Mouse (Mus musculus): ENCODE results near the gene Rer1. TPM values are rescaled to one million over a fixed set of nuclear protein-coding genes. Genes with fewer than 3 reads are reported as not detected.

Gene Rer1
- polyA plus RNA-seq, 1 experiment from 2014 or later, result 148 TPM

DNA sequence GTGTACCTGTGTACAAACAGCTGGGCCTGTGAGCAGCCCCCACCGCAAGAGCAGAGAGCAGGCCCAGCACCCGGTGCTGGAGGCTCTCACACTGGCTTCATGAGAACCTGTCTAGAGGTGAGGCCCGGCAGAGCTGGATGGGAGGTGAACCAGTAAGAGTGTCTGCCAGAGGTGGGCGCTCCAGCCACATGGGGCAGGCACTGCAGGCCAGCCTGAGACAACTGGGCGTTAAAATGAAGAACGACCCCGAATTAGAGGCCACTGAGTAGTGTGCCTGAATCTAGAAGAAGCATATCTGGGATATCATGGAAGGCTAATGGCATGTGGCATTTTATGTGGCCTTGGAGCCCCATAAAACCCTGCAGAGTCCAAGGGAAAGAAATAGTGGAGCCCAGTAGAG, 33.9 kb upstream of the Rer1 start:
- Histone ChIP-seq H3K4me3 (ENCODE audit: low read depth, low read length) (no peak overlapping the region), H3K4me1 (ENCODE audit: control insufficient read depth, insufficient read depth, low read length) (peaks cover 37% of the 10 kb centered on the region), H3K9me3 (replicated peaks; ENCODE audit: control insufficient read depth, low read length) (no peaks in the 10 kb centered on the region; the same call in 1 of the 2 replicates), H3K27me3 (ENCODE audit: control insufficient read depth, insufficient read depth, low read length) (no peaks in the 10 kb centered on the region), H3K4me2 (no peak overlapping the region), H3K36me3 (ENCODE audit: control insufficient read depth, insufficient read depth, low read length) (no peaks in the 10 kb centered on the region), H3K9ac (ENCODE audit: low read depth, low read length) (no peak overlapping the region), H3K27ac (ENCODE audit: low read depth, low read length) (no peak overlapping the region)
- WGBS (ENCODE audit: insufficient replicate concordance), result 86% methylated on average over 7 of the region's 7 CpGs
- no peak for ATAC-seq (replicated peaks; ENCODE audit: insufficient number of reproducible peaks, low FRiP score, low TSS enrichment)

DNA sequence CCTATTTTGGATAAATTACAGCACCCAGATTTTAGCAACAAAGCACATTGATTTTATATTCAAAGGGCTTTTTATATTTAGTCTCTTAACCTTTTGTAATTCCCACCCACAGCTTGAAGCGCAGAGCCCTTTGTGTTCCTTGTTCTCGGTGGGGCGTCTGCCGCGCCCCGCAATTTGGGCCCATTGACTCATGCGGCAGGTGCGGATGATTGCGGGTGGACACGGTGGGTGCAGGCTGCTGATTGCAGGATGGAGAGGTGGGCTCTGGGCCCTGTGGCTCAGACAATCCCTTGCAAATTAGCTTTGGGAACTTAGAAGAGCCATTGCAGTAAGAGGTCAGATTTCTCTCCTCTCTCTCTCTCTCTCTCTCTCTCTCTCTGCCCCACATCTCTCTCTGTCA, 32.1 kb upstream of the Rer1 start:
- WGBS (ENCODE audit: insufficient replicate concordance), result 91% methylated on average over 10 of the region's 10 CpGs
- no peak for ATAC-seq (replicated peaks; ENCODE audit: insufficient number of reproducible peaks, low FRiP score, low TSS enrichment)
- no peak overlapping the region for H3K4me3 ChIP-seq (ENCODE audit: low read depth, low read length)

GRCm38 (mm10) chr4:155117396-155117978, 31.3 kb upstream of the Rer1 start:
- H3K4me1 ChIP-seq (ENCODE audit: control insufficient read depth, insufficient read depth, low read length), result peaks cover 17% of the 10 kb centered on the region
- H3K36me3 ChIP-seq (ENCODE audit: control insufficient read depth, insufficient read depth, low read length), result no peaks in the 10 kb centered on the region
- H3K27ac ChIP-seq (ENCODE audit: low read depth, low read length), result no peak overlapping the region
- H3K27me3 ChIP-seq (ENCODE audit: control insufficient read depth, insufficient read depth, low read length), result no peaks in the 10 kb centered on the region
- no peaks in the 10 kb centered on the region; the same call in 1 of the 2 replicates for H3K9me3 ChIP-seq (replicated peaks; ENCODE audit: control insufficient read depth, low read length)
- 73% methylated on average over 6 of the region's 6 CpGs for WGBS (ENCODE audit: insufficient replicate concordance)
- no peak overlapping the region for H3K4me2 ChIP-seq
- no peak for ATAC-seq (replicated peaks; ENCODE audit: insufficient number of reproducible peaks, low FRiP score, low TSS enrichment)
- H3K9ac ChIP-seq (ENCODE audit: low read depth, low read length), result no peak overlapping the region
- H3K4me3 ChIP-seq (ENCODE audit: low read depth, low read length), result no peak overlapping the region

More for the DNA sequence above, 32.1 kb upstream of the Rer1 start:
- H3K4me1 ChIP-seq (ENCODE audit: control insufficient read depth, insufficient read depth, low read length), result peaks cover 25% of the 10 kb centered on the region
- no peaks in the 10 kb centered on the region; the same call in 1 of the 2 replicates for H3K9me3 ChIP-seq (replicated peaks; ENCODE audit: control insufficient read depth, low read length)
- H3K36me3 ChIP-seq (ENCODE audit: control insufficient read depth, insufficient read depth, low read length), result no peaks in the 10 kb centered on the region
- no peak overlapping the region for H3K27ac ChIP-seq (ENCODE audit: low read depth, low read length)
- no peaks in the 10 kb centered on the region for H3K27me3 ChIP-seq (ENCODE audit: control insufficient read depth, insufficient read depth, low read length)
- no peak overlapping the region for H3K9ac ChIP-seq (ENCODE audit: low read depth, low read length)
- no peak overlapping the region for H3K4me2 ChIP-seq

DNA sequence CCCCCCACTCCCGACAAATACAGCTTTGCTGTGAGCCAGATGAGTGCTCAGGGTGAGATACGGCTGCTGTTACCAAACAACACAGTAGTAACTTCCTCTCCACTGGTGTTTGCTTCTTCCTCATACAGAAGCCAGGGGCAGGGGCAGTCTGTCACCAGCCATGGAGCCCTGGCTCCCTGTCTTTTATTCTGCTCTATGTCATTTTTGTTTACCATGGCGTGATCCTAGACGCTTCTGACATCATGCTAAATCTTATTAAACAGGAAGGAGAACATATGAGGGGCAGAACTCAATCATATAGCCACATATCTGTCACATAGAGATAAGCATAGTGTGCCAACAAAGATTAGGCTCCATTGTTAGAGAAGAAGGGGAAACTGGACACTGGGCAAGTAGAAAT, 30.4 kb upstream of the Rer1 start:
- no peak overlapping the region for H3K4me2 ChIP-seq
- no peak overlapping the region for H3K9ac ChIP-seq (ENCODE audit: low read depth, low read length)
- no peaks in the 10 kb centered on the region for H3K27me3 ChIP-seq (ENCODE audit: control insufficient read depth, insufficient read depth, low read length)
- 78% methylated on average over 4 of the region's 4 CpGs for WGBS (ENCODE audit: insufficient replicate concordance)
- H3K4me1 ChIP-seq (ENCODE audit: control insufficient read depth, insufficient read depth, low read length), result peaks cover 10% of the 10 kb centered on the region; the same call in 1 of the 2 replicates
- no peak overlapping the region for H3K4me3 ChIP-seq (ENCODE audit: low read depth, low read length)
- no peaks in the 10 kb centered on the region; the same call in 1 of the 2 replicates for H3K9me3 ChIP-seq (replicated peaks; ENCODE audit: control insufficient read depth, low read length)
- ATAC-seq (replicated peaks; ENCODE audit: insufficient number of reproducible peaks, low FRiP score, low TSS enrichment), result no peak
- H3K36me3 ChIP-seq (ENCODE audit: control insufficient read depth, insufficient read depth, low read length), result no peaks in the 10 kb centered on the region
- no peak overlapping the region for H3K27ac ChIP-seq (ENCODE audit: low read depth, low read length)

- Histone ChIP-seq H3K9me3 (replicated peaks; ENCODE audit: control insufficient read depth, low read length) (no peaks in the 10 kb centered on the region; the same call in 1 of the 2 replicates), H3K36me3 (ENCODE audit: control insufficient read depth, insufficient read depth, low read length) (no peaks in the 10 kb centered on the region), H3K27ac (ENCODE audit: low read depth, low read length) (no peak overlapping the region), H3K27me3 (ENCODE audit: control insufficient read depth, insufficient read depth, low read length) (no peaks in the 10 kb centered on the region), H3K4me3 (ENCODE audit: low read depth, low read length) (no peak overlapping the region), H3K4me1 (ENCODE audit: control insufficient read depth, insufficient read depth, low read length) (no peaks in the 10 kb centered on the region), H3K9ac (ENCODE audit: low read depth, low read length) (no peak overlapping the region), H3K4me2 (no peak overlapping the region)
- 70% methylated on average over 8 of the region's 8 CpGs for WGBS (ENCODE audit: insufficient replicate concordance)
- no peak for ATAC-seq (replicated peaks; ENCODE audit: insufficient number of reproducible peaks, low FRiP score, low TSS enrichment)
Observed at GRCm38 (mm10) chr4:155113766-155114410, 27.7 kb upstream of the Rer1 start.

- Histone ChIP-seq H3K27me3 (ENCODE audit: control insufficient read depth, insufficient read depth, low read length) (no peaks in the 10 kb centered on the region), H3K4me3 (ENCODE audit: low read depth, low read length) (no peak overlapping the region), H3K36me3 (ENCODE audit: control insufficient read depth, insufficient read depth, low read length) (no peaks in the 10 kb centered on the region), H3K4me2 (no peak overlapping the region), H3K27ac (ENCODE audit: low read depth, low read length) (no peak overlapping the region), H3K4me1 (ENCODE audit: control insufficient read depth, insufficient read depth, low read length) (no peaks in the 10 kb centered on the region), H3K9ac (ENCODE audit: low read depth, low read length) (no peak overlapping the region; the same call in 1 of the 2 replicates), H3K9me3 (replicated peaks; ENCODE audit: control insufficient read depth, low read length) (no peaks in the 10 kb centered on the region)
- ATAC-seq (replicated peaks; ENCODE audit: insufficient number of reproducible peaks, low FRiP score, low TSS enrichment), result no peak
- WGBS (ENCODE audit: insufficient replicate concordance), result 78% methylated on average over 5 of the region's 5 CpGs
Observed at GRCm38 (mm10) chr4:155109471-155109870, 23.3 kb upstream of the Rer1 start.

- Histone ChIP-seq H3K27ac (ENCODE audit: low read depth, low read length) (no peak overlapping the region), H3K4me2 (no peak overlapping the region), H3K36me3 (ENCODE audit: control insufficient read depth, insufficient read depth, low read length) (no peaks in the 10 kb centered on the region), H3K27me3 (ENCODE audit: control insufficient read depth, insufficient read depth, low read length) (no peaks in the 10 kb centered on the region), H3K9ac (ENCODE audit: low read depth, low read length) (no peak overlapping the region), H3K4me3 (ENCODE audit: low read depth, low read length) (no peak overlapping the region), H3K9me3 (replicated peaks; ENCODE audit: control insufficient read depth, low read length) (no peaks in the 10 kb centered on the region), H3K4me1 (ENCODE audit: control insufficient read depth, insufficient read depth, low read length) (no peaks in the 10 kb centered on the region)
- no peak for ATAC-seq (replicated peaks; ENCODE audit: insufficient number of reproducible peaks, low FRiP score, low TSS enrichment)
- WGBS (ENCODE audit: insufficient replicate concordance), result 76% methylated on average over 4 of the region's 4 CpGs
Observed at GRCm38 (mm10) chr4:155107886-155108285, 21.7 kb upstream of the Rer1 start.

- Histone ChIP-seq H3K9me3 (replicated peaks; ENCODE audit: control insufficient read depth, low read length) (no peaks in the 10 kb centered on the region), H3K4me3 (ENCODE audit: low read depth, low read length) (no peak overlapping the region), H3K4me1 (ENCODE audit: control insufficient read depth, insufficient read depth, low read length) (0 out of 2 replicates have a peak, but pooled peaks cover 3% of the 10 kb centered on the region), H3K9ac (ENCODE audit: low read depth, low read length) (no peak overlapping the region), H3K27me3 (ENCODE audit: control insufficient read depth, insufficient read depth, low read length) (no peaks in the 10 kb centered on the region), H3K27ac (ENCODE audit: low read depth, low read length) (no peak overlapping the region), H3K36me3 (ENCODE audit: control insufficient read depth, insufficient read depth, low read length) (no peaks in the 10 kb centered on the region), H3K4me2 (no peak overlapping the region)
- no peak for ATAC-seq (replicated peaks; ENCODE audit: insufficient number of reproducible peaks, low FRiP score, low TSS enrichment)
- 58% methylated on average over 4 of the region's 4 CpGs for WGBS (ENCODE audit: insufficient replicate concordance)
Observed at GRCm38 (mm10) chr4:155098572-155098971, 12.4 kb upstream of the Rer1 start.

DNA sequence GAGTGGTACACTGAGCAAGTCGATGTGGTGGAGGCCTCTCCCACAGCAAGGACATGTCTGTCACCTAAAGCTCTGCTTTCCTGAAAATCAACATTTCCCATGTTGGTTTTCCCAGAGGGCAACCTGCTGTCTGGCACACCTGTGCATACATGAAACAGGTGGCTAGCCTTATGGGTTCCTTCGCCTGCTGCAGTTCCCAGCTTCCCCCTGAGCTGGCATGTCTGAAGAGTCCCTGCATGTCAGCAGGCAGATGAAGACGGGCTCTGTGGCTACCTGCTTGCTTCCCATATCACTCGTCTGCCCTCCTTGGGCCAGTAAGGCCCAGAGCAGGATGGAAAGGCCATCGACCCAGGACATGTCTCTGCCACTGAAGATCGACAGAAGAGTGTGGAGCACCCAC, 11.3 kb upstream of the Rer1 start:
- 79% methylated on average over 6 of the region's 6 CpGs for WGBS (ENCODE audit: insufficient replicate concordance)
- Histone ChIP-seq H3K27ac (ENCODE audit: low read depth, low read length) (no peak overlapping the region), H3K27me3 (ENCODE audit: control insufficient read depth, insufficient read depth, low read length) (no peaks in the 10 kb centered on the region), H3K9me3 (replicated peaks; ENCODE audit: control insufficient read depth, low read length) (no peaks in the 10 kb centered on the region), H3K4me3 (ENCODE audit: low read depth, low read length) (no peak overlapping the region), H3K36me3 (ENCODE audit: control insufficient read depth, insufficient read depth, low read length) (no peaks in the 10 kb centered on the region), H3K4me1 (ENCODE audit: control insufficient read depth, insufficient read depth, low read length) (0 out of 2 replicates have a peak, but pooled peaks cover 3% of the 10 kb centered on the region), H3K9ac (ENCODE audit: low read depth, low read length) (no peak overlapping the region), H3K4me2 (no peak overlapping the region)
- no peak for ATAC-seq (replicated peaks; ENCODE audit: insufficient number of reproducible peaks, low FRiP score, low TSS enrichment)

All from heart, embryonic 11.5 days (tissue).